Mouse (Mus musculus) heart, adult 10 weeks (tissue): ENCODE data around the gene Cbln3. TPM values are rescaled to one million over a fixed set of nuclear protein-coding genes. Genes with fewer than 3 reads are reported as not detected.

Experiments used
- polyA plus RNA-seq: library from polyadenylated mRNA; stranded (reverse); fragments of 350-450 nt; fragmentation: Illumina TruSeq; extraction: RNeasy Lipid Tissue Mini Kit (QIAGEN cat#74804); gene quantifications from one replicate; pipeline ENCODE4 v1.2.3, GENCODE M21; 2014; ENCODE audit warnings: low read depth, low replicate concordance

The Cbln3 gene
- polyA plus RNA-seq: not detected

DNA sequence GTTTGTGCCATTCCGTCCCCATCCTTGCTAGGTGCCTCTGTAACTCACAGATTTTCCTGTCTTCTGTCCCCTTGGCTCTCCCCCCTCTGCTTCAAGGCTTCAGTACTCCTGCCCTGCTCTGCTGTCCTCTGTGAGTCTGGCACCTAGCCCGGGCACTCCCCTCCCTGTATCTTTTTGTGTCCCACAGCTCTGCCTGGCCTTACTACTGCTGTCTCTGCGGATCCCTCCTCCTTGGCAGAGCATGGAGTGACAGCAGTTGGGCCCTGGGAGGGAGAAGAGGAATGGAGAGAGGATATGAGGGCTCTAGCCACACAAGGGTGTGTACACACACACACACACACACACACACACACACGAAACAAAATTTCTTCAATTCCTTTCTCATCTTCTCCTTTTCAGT is at the start of gene Cbln3:
Gene Cbln3, minus strand, starts transcription at position 227 of the 400 bp plus-strand sequence.

DNA sequence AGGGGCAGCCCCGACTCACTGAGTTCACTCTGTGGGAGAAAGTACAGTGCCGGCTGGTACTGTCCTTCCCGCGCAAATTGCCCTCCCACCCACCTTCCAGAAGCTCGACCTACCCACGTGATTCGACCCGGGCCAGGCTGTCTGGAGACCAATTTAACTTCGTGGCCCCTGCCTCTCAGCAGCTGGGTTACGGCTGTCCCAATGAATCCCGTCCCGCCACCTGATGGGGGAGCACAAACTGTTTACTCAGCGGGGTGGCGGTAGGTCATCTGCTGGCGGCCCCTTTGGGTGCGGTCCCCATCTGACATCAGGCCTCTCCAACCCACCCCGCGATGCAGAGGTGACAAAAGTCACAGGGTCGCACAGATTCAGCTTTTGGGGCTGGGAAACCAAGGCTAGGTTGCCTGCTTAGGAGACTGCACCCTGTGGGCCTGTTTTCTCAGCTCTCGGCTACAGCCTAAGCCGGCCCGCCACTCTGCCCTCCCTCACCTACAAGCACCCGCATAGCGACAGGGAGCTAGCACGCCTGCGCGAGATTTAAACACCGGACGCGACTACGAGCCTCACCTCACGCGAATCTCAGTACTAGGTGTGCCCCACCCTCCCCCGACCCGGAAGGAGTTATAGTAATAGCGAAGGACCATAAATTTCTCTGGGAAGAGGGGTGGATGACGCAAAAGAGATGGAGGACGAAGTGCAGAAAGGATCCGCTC is 15.7 kb upstream of the Cbln3 start, which contains the start of gene Sdr39u1:
Gene Sdr39u1, minus strand, starts transcription at position 593 of the 713 bp plus-strand sequence.

DNA sequence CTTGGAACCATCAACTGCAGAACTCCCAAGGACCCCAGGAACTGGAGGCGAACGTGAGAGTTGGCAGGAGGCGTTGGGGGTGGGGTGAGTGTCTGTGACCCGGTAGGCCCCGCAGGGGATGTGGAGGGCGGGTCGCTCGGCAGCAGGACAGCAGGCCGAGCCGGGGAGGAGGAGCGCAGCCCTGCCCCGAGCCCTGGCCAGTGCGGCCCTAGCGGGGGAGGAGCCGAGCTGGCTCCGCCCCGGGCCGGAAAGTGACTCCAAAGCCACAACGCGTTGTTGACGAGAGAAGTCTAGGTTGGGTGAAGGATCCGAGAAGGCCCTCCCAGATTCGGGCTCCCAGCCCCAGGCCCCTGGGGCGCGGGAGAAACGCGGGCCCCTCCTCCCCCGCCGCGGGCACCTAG is 521 bp upstream of the Cbln3 start, which contains the start of gene Khnyn:
Gene Khnyn, plus strand, starts transcription at position 235 of the 401 bp plus-strand sequence.

DNA sequence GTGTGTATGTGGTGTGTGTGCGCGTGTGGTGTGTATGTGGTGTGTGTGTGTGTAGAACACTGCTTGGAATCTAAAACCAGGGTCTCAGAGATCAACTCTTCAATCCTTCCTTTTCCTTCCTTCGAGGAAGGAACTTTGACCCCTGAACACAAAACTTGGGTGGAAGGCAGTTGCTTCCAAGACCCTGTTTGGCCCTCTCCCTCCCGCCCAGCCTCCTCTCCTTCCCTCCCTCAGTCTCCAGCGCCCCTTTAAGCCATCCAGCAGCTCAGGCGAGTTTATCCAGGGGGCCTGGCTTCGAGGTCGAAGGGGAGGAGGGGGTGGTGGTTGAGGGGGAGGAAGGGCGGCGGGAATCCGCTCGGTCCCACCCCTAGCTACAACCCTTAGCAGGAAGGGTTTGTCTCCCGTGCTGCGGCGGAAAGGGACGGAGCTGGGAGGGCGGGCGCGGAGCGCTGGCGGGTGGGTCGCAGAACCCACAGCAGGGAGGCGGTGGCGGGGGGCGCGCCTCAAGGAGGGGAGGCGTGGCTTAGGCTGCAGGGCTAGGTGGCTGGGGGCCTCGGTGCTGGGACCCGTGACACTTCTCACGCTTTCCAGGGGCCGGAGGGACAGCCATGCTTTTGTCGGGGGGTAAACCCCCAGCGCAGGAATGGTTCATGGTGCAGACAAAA is 30.4 kb downstream of the Cbln3 start, which contains the start of gene Nynrin:
Gene Nynrin, plus strand, starts transcription at position 390 of the 665 bp plus-strand sequence.

Other genes starting within 250 kb of the Cbln3 start
- gene Ipo4, start 248.4 kb downstream of the Cbln3 start, polyA plus RNA-seq: 40.5 TPM
- 2.1 TPM for gene Gm49378, start 246.5 kb downstream of the Cbln3 start, polyA plus RNA-seq
- 38.9 TPM for gene Tm9sf1, start 240.6 kb downstream of the Cbln3 start, polyA plus RNA-seq
- gene Tssk4, start 234.2 kb downstream of the Cbln3 start, polyA plus RNA-seq: 0.45 TPM
- 61.1 TPM for gene Mdp1, start 223.9 kb downstream of the Cbln3 start, polyA plus RNA-seq
- 16.2 TPM for gene Gmpr2, start 212.5 kb downstream of the Cbln3 start, polyA plus RNA-seq
- 153 TPM for gene Nedd8, start 212.3 kb downstream of the Cbln3 start, polyA plus RNA-seq
- 12.6 TPM for gene Tinf2, start 202.6 kb downstream of the Cbln3 start, polyA plus RNA-seq
- 0.21 TPM for gene Tgm1, start 170.5 kb downstream of the Cbln3 start, polyA plus RNA-seq
- gene Rabggta, start 162.1 kb downstream of the Cbln3 start, polyA plus RNA-seq: 15.7 TPM
- gene Dhrs1, start 138.7 kb downstream of the Cbln3 start, polyA plus RNA-seq: 55.4 TPM
- 10.6 TPM for gene Nop9, start 138.7 kb downstream of the Cbln3 start, polyA plus RNA-seq
- 6.6 TPM for gene Cideb, start 125.9 kb downstream of the Cbln3 start, polyA plus RNA-seq
- not detected for gene Ltb4r2, start 123.0 kb downstream of the Cbln3 start, polyA plus RNA-seq
- 0.45 TPM for gene Ltb4r1, start 118.4 kb downstream of the Cbln3 start, polyA plus RNA-seq
- gene Adcy4, start 100.3 kb downstream of the Cbln3 start, polyA plus RNA-seq: 21.5 TPM
- 3.1 TPM for gene Ripk3, start 95.5 kb downstream of the Cbln3 start, polyA plus RNA-seq
- 5.2 TPM for gene Nfatc4, start 61.2 kb downstream of the Cbln3 start, polyA plus RNA-seq
- 3.8 TPM for gene Nynrin, start 30.4 kb downstream of the Cbln3 start, polyA plus RNA-seq
- gene Khnyn, start 555 bp upstream of the Cbln3 start, polyA plus RNA-seq: 13.0 TPM
- gene Sdr39u1, start 15.9 kb upstream of the Cbln3 start, polyA plus RNA-seq: 150 TPM
- 2.4 TPM for gene Cma1, start 60.3 kb upstream of the Cbln3 start, polyA plus RNA-seq
- gene Cma2, start 66.6 kb upstream of the Cbln3 start, polyA plus RNA-seq: not detected
- not detected for gene Mcpt1, start 133.6 kb upstream of the Cbln3 start, polyA plus RNA-seq
- not detected for gene Mcpt9, start 146.1 kb upstream of the Cbln3 start, polyA plus RNA-seq
- not detected for gene Mcpt2, start 157.6 kb upstream of the Cbln3 start, polyA plus RNA-seq
- 3.5 TPM for gene Mcpt4, start 177.9 kb upstream of the Cbln3 start, polyA plus RNA-seq
- not detected for gene Mcpt8, start 200.9 kb upstream of the Cbln3 start, polyA plus RNA-seq
- not detected for gene Ctsg, start 218.2 kb upstream of the Cbln3 start, polyA plus RNA-seq
- not detected for gene Gzme, start 236.2 kb upstream of the Cbln3 start, polyA plus RNA-seq
- gene Gzmd, start 248.2 kb upstream of the Cbln3 start, polyA plus RNA-seq: not detected